Mouse (Mus musculus) cerebellum, postnatal 4 days (tissue): ENCODE results near the gene Fam189a2.

Source experiments
- DNase-seq, 2 experiments: peaks; one replicate each; pipeline ENCODE4 v3.0.0; 2022; ENCODE audit warnings: low spot score in 2 of 2, mixed read lengths in 1 of 2

Gene Fam189a2

GRCm38 (mm10) chr19:23941422-23941949 lies 89.3 kb downstream of the Fam189a2 start:
- DNase-seq = no peak

- DNase-seq = no peak
These were observed 100.0 kb downstream of the Fam189a2 start for GRCm38 (mm10) chr19:23930826-23931225.

DNA sequence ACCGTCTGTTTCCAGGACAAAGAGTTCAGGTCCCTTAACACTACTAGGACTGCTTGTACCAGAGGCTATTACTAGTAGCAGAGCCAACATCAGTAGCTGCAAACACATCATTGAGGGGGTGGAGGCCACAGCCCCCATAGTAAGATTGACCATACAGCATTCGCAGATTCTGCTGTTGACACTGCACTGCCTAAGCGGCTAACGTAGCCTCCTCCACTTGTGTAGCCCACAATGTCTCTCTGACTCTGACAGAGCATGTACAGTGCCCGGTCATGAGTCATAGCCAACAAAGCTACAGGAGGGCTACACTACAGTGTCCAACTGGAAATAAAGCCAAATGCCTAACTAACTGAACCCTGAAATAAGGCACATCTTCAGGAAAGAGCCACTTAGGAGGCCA lies 105.3 kb downstream of the Fam189a2 start:
- DNase-seq = no peak

- DNase-seq = no peak
These were observed 106.0 kb downstream of the Fam189a2 start for GRCm38 (mm10) chr19:23924791-23925190.

GRCm38 (mm10) chr19:23924057-23924456 lies 106.8 kb downstream of the Fam189a2 start:
- no peak for DNase-seq
